Mouse (Mus musculus) cerebellum, adult 2 months (tissue): ENCODE measurements around the gene Romo1.

ENCODE experiments used
- CTCF ChIP-seq: fragments of 200-500 bp; IDR thresholded peaks from 2 replicates; pipeline ENCODE4 v1.5.1; 2011; ENCODE audit warnings: low read depth, mild to moderate bottlenecking, control low read depth, low read length, moderate library complexity, borderline replicate concordance; ENCODE audit not compliant: insufficient read depth
- POLR2A ChIP-seq: fragments of 200-500 bp; IDR thresholded peaks from 2 replicates; pipeline ENCODE4 v1.6.1; 2011; ENCODE audit warnings: low read length, control low read depth, borderline replicate concordance; ENCODE audit not compliant: insufficient read depth

GRCm38 (mm10) chr2:156123731-156124130 is 20.1 kb upstream of the Romo1 start:
- TF ChIP-seq CTCF = no peak
- TF ChIP-seq POLR2A = no peak
